Mouse (Mus musculus) lung, postnatal 0 days (tissue): ENCODE data around the gene Zfp462. TPM values are rescaled to one million over a fixed set of nuclear protein-coding genes. Genes with fewer than 3 reads are reported as not detected.

Experiments used
- ATAC-seq: fragments of 200-750 bp; cut with Nextera tagmentation; 2 replicates; pipeline ENCODE4 v1.8.0; 2017; ENCODE audit warnings: moderate library complexity
- DNase-seq: peaks from one replicate; pipeline ENCODE4 v3.0.0-alpha.2; 2016; ENCODE audit warnings: low spot score
- H3K27ac ChIP-seq: fragments of 300-500 bp; sonication (generic); 2 replicates; pipeline ENCODE4 v1.5.1; 2014; ENCODE audit warnings: antibody characterized with exemption, mild to moderate bottlenecking, low read length, mixed read lengths
- H3K27me3 ChIP-seq: fragments of 300-500 bp; sonication (generic); replicated peaks from 2 replicates; pipeline ENCODE4 v1.6.1; 2014; ENCODE audit warnings: low read length, mixed read lengths; ENCODE audit not compliant: insufficient read depth
- H3K36me3 ChIP-seq: fragments of 300-500 bp; sonication (generic); 2 replicates; pipeline ENCODE4 v1.6.1; 2014; ENCODE audit warnings: low read length, mixed read lengths; ENCODE audit not compliant: insufficient read depth
- H3K4me1 ChIP-seq: fragments of 300-500 bp; sonication (generic); 2 replicates; pipeline ENCODE4 v1.6.1; 2014; ENCODE audit warnings: antibody characterized with exemption, low read depth, low read length, mixed read lengths; ENCODE audit not compliant: insufficient read depth
- H3K4me2 ChIP-seq: fragments of 300-500 bp; sonication (generic); replicated peaks from 2 replicates; pipeline ENCODE4 v1.6.1; 2014; ENCODE audit warnings: low read depth, mild to moderate bottlenecking, low read length, moderate library complexity, mixed read lengths
- H3K4me3 ChIP-seq: fragments of 300-500 bp; sonication (generic); 2 replicates; pipeline ENCODE4 v1.5.1; 2014; ENCODE audit warnings: low read depth, low read length
- H3K9ac ChIP-seq: fragments of 300-500 bp; sonication (generic); replicated peaks from 2 replicates; pipeline ENCODE4 v1.6.1; 2014; ENCODE audit warnings: low read depth, mild to moderate bottlenecking
- H3K9me3 ChIP-seq: fragments of 300-500 bp; sonication (generic); 2 replicates; pipeline ENCODE4 v1.6.1; 2016; ENCODE audit warnings: low read length, mixed read lengths
- CTCF ChIP-seq: IDR thresholded peaks from 2 replicates; pipeline ENCODE4 v1.5.1; 2016; ENCODE audit warnings: antibody characterized with exemption, mild to moderate bottlenecking
- EP300 ChIP-seq: IDR thresholded peaks from 2 replicates; pipeline ENCODE4 v1.6.1; 2016; ENCODE audit warnings: antibody characterized with exemption, mild to moderate bottlenecking, control low read depth
- WGBS: fragments of 180-500 bp; shearing (Covaris S2); extraction: QIAGEN DNeasy Blood & Tissue Kit; methylation state at CpG from one replicate; pipeline ENCODE4 v1.1.7; 2014; 5-methylcytosine and 5-hydroxymethylcytosine counted together
- polyA plus RNA-seq: library from polyadenylated mRNA; unstranded; fragments of >200 nt; fragmentation: Nextera tagmentation; extraction: Ambion mirVana; gene quantifications from 2 replicates; pipeline ENCODE4 v1.2.1, GENCODE M21; 2015

The Zfp462 gene
- polyA plus RNA-seq, 1 experiment from 2014 or later: 1.5 TPM

DNA sequence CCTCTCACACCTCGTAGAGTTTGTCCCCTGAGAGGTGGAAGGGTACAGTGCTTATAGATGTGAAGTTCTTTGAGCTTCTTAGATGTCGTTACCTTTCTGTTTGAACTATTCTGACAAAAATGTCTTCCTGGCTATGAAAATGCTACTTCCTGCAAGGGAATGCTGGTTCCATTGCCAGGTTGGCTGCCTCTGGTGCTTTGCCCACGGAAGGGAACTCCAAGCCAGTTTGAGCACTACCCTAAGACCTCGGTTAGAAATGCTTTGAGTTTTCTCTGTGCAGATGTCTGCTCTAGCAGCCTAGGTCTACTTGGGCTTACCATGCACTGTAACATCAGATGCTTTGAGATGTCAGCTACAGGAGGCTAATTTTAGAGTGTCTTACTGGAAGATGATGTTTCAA is 17.3 kb downstream of the Zfp462 start:
- Histone ChIP-seq H3K9ac (no peak overlapping the region), H3K9me3 (no peaks in the 10 kb centered on the region), H3K27ac (no peak overlapping the region), H3K4me2 (no peak overlapping the region), H3K27me3 (no peaks in the 10 kb centered on the region), H3K4me1 (0 out of 2 replicates have a peak, but pooled peaks cover 8% of the 10 kb centered on the region), H3K36me3 (no peaks in the 10 kb centered on the region), H3K4me3 (no peak overlapping the region)
- DNase-seq (no peak), ATAC-seq (no peak)
- WGBS: 61% methylated on average over 4 of the region's 4 CpGs
- TF ChIP-seq CTCF: no peak
- TF ChIP-seq EP300: no peak

DNA sequence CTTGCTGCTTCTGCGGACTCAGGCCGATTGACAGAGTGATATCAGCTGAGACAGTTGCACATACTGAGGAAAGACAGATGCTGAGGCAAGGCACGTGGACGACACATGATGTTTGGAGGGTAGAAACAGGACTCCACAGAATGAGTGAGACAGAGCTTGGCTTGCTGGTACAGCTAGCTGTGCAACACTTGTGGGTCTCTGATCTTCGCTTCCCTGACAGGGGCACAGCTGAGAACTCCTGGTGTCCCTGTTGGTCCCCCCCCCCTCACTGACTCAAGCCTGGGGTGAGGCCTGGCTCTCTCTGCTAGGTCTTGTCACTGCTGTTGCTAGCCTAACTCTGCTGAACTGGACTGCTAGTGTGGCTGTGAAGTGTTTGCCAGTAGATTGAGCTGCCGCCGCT is 18.7 kb downstream of the Zfp462 start:
- no peaks in the 10 kb centered on the region for H3K9me3 ChIP-seq
- no peak for ATAC-seq
- no peak for DNase-seq
- no peak overlapping the region for H3K9ac ChIP-seq
- no peaks in the 10 kb centered on the region for H3K36me3 ChIP-seq
- no peak overlapping the region for H3K4me2 ChIP-seq
- H3K4me1 ChIP-seq: 0 out of 2 replicates have a peak, but pooled peaks cover 12% of the 10 kb centered on the region
- H3K27ac ChIP-seq: no peak overlapping the region
- H3K27me3 ChIP-seq: no peaks in the 10 kb centered on the region
- no peak for TF ChIP-seq EP300
- TF ChIP-seq CTCF: no peak
- WGBS: 82% methylated on average over 7 of the region's 7 CpGs
- no peak overlapping the region for H3K4me3 ChIP-seq

DNA sequence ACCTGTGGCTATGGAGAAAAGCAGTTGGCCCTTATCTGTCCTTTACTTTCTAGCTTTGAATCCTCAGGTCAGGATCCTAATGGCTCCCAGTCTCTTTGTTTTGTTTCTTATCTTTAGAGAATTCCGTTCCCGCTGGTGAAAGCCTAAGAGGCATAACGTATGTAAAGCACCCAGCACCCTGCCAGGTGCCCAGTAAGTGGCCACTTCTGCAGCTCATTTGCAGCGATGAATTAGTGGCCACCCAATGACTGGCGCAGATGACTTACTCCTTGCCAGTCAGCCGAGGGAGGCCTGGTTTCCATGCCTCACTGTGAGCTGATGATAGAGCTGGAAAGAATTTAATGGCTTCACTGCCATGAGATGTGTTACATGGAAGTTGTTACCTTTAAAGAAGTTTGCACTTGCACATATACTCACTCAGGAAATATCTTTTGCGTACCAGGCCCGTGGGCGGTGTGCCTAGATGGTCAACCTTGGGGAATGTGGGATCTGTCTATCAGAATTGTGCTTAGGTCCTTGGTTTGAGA is 20.4 kb downstream of the Zfp462 start:
- Histone ChIP-seq H3K36me3 (no peaks in the 10 kb centered on the region), H3K27me3 (no peaks in the 10 kb centered on the region), H3K4me3 (no peak overlapping the region), H3K27ac (peak overlapping the region; percentile 35; the same call in 1 of the 2 replicates), H3K9me3 (no peaks in the 10 kb centered on the region), H3K9ac (no peak overlapping the region), H3K4me2 (no peak overlapping the region), H3K4me1 (peaks cover 12% of the 10 kb centered on the region; the same call in 1 of the 2 replicates)
- WGBS: 62% methylated on average over 9 of the region's 9 CpGs
- ATAC-seq (peak; percentile 58), DNase-seq (peak; percentile 65)
- TF ChIP-seq CTCF (no peak), EP300 (no peak)

- TF ChIP-seq CTCF: no peak
- peak; percentile 72; the same call in 1 of the 2 replicates for TF ChIP-seq EP300
- H3K4me2 ChIP-seq: peak overlapping the region; percentile 40
- H3K36me3 ChIP-seq: no peaks in the 10 kb centered on the region
- DNase-seq: peak; percentile 80
- H3K9me3 ChIP-seq: no peaks in the 10 kb centered on the region
- peaks cover 12% of the 10 kb centered on the region; the same call in 1 of the 2 replicates for H3K4me1 ChIP-seq
- WGBS: 25% methylated on average over 17 of the region's 17 CpGs
- no peak overlapping the region for H3K9ac ChIP-seq
- no peaks in the 10 kb centered on the region for H3K27me3 ChIP-seq
- peak overlapping the region; percentile 4; the same call in 1 of the 2 replicates for H3K27ac ChIP-seq
- ATAC-seq: peak; percentile 76
- H3K4me3 ChIP-seq: 0 out of 2 replicates have a peak overlapping the region, but pooled peaks have one; percentile 10
Observed at GRCm38 (mm10) chr4:54966161-54966806, 21.4 kb downstream of the Zfp462 start.

DNA sequence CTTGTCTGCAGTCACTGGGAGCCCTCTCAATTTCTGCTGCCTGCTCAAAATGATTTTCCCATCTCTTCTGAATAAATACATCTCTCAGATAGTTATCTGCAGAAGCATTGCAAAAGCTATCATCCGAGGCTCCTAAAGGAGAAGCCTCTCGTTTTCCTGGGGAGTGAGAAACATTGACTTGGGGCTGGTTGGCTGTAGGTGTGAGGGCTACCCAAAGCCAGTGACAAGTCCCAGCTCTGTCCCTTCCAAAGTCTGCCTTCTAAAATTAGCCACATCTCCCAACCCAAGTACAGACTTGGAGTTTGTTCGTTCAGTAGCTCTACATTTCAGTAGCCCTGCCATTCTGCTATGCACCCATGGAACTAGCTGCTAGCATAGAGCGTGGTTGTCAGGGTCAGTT is 22.3 kb downstream of the Zfp462 start:
- H3K9ac ChIP-seq: no peak overlapping the region
- ATAC-seq (no peak), DNase-seq (no peak)
- H3K27me3 ChIP-seq: no peaks in the 10 kb centered on the region
- H3K27ac ChIP-seq: no peak overlapping the region
- H3K4me2 ChIP-seq: no peak overlapping the region
- no peaks in the 10 kb centered on the region for H3K9me3 ChIP-seq
- H3K4me1 ChIP-seq: peaks cover 15% of the 10 kb centered on the region; the same call in 1 of the 2 replicates
- TF ChIP-seq CTCF: no peak
- TF ChIP-seq EP300: no peak
- H3K4me3 ChIP-seq: no peak overlapping the region
- H3K36me3 ChIP-seq: no peaks in the 10 kb centered on the region
- WGBS: 84% methylated on average over 4 of the region's 4 CpGs

- Histone ChIP-seq H3K4me2 (no peak overlapping the region), H3K9me3 (no peaks in the 10 kb centered on the region), H3K36me3 (no peaks in the 10 kb centered on the region), H3K27me3 (no peaks in the 10 kb centered on the region), H3K9ac (no peak overlapping the region), H3K27ac (no peak overlapping the region), H3K4me1 (peaks cover 18% of the 10 kb centered on the region; the same call in 1 of the 2 replicates), H3K4me3 (no peak overlapping the region)
- ATAC-seq: no peak
- TF ChIP-seq EP300 (no peak; the same call in 1 of the 2 replicates), CTCF (no peak)
- peak; percentile 25 for DNase-seq
- WGBS: 53% methylated on average over 5 of the region's 5 CpGs
Observed at GRCm38 (mm10) chr4:54967721-54968120, 22.9 kb downstream of the Zfp462 start.
